11 mouse cellular contexts compared by ENCODE assay signal in the genomic region with DNA sequence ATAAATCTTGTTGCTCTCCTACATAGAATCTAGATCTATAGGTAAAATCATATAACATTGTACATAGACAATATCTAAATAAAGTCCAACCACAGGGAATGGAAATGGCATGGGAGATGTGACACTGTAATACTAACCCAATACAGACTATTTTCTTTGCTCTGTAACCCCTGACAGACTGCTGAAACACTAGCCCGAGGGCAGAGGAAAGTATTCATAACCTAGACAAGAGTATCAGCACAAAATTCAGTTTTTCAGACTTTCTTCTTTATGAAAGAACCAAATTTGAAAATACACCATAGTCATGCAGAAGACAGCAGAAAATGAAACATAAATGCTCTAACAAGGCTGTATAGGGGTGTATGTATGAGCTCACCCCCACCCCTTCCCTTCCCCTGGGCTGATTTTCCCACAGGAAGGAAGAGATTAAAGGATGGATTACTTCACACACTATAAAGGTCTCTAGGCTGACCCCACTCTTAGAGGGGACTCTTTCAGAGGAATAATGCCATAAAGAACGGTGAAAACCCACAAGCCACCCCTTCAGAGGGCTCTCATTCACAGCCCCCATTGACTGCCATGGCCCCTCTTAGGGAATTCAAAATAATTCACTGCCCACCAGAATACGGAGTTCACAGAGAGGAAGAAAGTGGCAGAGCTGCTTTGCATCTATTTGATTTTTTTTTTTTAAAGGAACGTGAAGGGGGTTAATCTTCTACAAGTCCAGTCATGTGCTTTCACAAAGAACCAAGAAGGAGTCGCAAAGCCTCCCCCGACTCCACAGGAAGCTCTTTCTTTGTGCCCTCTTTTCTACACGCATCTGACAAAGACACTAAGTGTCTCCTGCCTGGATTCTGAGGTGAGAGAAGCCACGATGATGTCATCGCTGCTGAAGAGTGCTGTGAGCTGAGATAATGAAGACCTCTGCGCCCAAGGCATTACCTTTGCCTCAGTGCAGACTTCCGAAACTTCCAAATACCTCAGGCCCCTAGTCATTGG.
DNase-seq lines count a peak whose midpoint lies in the region; ATAC-seq lines count a peak whose summit lies in the region.
"Had no signal": no experiment of that assay in that cellular context is flagged by ENCODE, and none has a peak within 500 bp of the region (broad histone marks: within the 10 kb centered on the region; RNA-seq: fewer than 3 reads in every experiment).

No protein-coding gene starts in this region.

- H3K36me3 ChIP-seq in heart, embryonic 13.5 days: no peaks in the 10 kb centered on the region
- no peaks in the 10 kb centered on the region for H3K36me3 ChIP-seq in hindbrain, embryonic 15.5 days
- no peaks in the 10 kb centered on the region for H3K36me3 ChIP-seq in neural tube, embryonic 12.5 days

- no peaks in the 10 kb centered on the region for H3K27me3 ChIP-seq in heart, embryonic 13.5 days (replicated peaks)
- no peaks in the 10 kb centered on the region for H3K27me3 ChIP-seq in hindbrain, embryonic 15.5 days
- no peaks in the 10 kb centered on the region for H3K27me3 ChIP-seq in neural tube, embryonic 12.5 days (replicated peaks)

- no peak; the same call in 1 of the 2 replicates for ATAC-seq in heart, embryonic 13.5 days (ENCODE audit: extremely low read depth, insufficient number of reproducible peaks, low FRiP score, low TSS enrichment)
- peak; percentile 87 for ATAC-seq in hindbrain, embryonic 15.5 days (ENCODE audit: low FRiP score, low read depth)
- peak; percentile 82 for ATAC-seq in neural tube, embryonic 12.5 days (ENCODE audit: low FRiP score, low read depth)

- no peak overlapping the region for H3K4me3 ChIP-seq in heart, embryonic 13.5 days
- H3K4me3 ChIP-seq in hindbrain, embryonic 15.5 days: no peak overlapping the region
- H3K4me3 ChIP-seq in neural tube, embryonic 12.5 days: no peak overlapping the region
- H3K4me3 ChIP-seq: myocyte had no signal

- H3K4me1 ChIP-seq in heart, embryonic 13.5 days: peaks cover 8% of the 10 kb centered on the region
- H3K4me1 ChIP-seq in hindbrain, embryonic 15.5 days (replicated peaks): no peaks in the 10 kb centered on the region
- H3K4me1 ChIP-seq in neural tube, embryonic 12.5 days: peaks cover 7% of the 10 kb centered on the region

- no peaks in the 10 kb centered on the region for H3K9me3 ChIP-seq in heart, embryonic 13.5 days
- H3K9me3 ChIP-seq in hindbrain, embryonic 15.5 days: no peaks in the 10 kb centered on the region
- no peaks in the 10 kb centered on the region for H3K9me3 ChIP-seq in neural tube, embryonic 12.5 days

- peak overlapping the region; percentile 45; the same call in 1 of the 2 replicates for H3K9ac ChIP-seq in heart, embryonic 13.5 days
- H3K9ac ChIP-seq in hindbrain, embryonic 15.5 days: no peak overlapping the region
- no peak overlapping the region for H3K9ac ChIP-seq in neural tube, embryonic 12.5 days

- no peak for DNase-seq in heart, adult 9 months (ENCODE audit: low spot score in 2 of 2)
- DNase-seq in embryo, embryonic 9.5 days (ENCODE audit: extremely low spot score): peak; percentile 41
- DNase-seq in layer of hippocampus, postnatal 10 days (ENCODE audit: low spot score in 2 of 2): no peak
- DNase-seq in cerebellum, adult 9-11 months: no peak
- DNase-seq in frontal cortex, adult 2 months (ENCODE audit: extremely low spot score in 1 of 2, low spot score in 1 of 2): no peak
- DNase-seq: heart, postnatal 10 days had no signal

- peak overlapping the region; percentile 55 for H3K4me2 ChIP-seq in heart, embryonic 13.5 days
- H3K4me2 ChIP-seq in hindbrain, embryonic 15.5 days: peak overlapping the region; percentile 20; the same call in 1 of the 2 replicates
- peak overlapping the region; percentile 28 for H3K4me2 ChIP-seq in neural tube, embryonic 12.5 days (replicated peaks)
- H3K4me2 ChIP-seq: liver, embryonic 11.5 days had no signal

- H3K27ac ChIP-seq in heart, embryonic 13.5 days (replicated peaks): no peak overlapping the region
- no peak overlapping the region for H3K27ac ChIP-seq in hindbrain, embryonic 15.5 days (replicated peaks)
- no peak overlapping the region for H3K27ac ChIP-seq in neural tube, embryonic 12.5 days

- 13% methylated on average over 11 of the region's 11 CpGs for WGBS in heart, embryonic 13.5 days
- WGBS in hindbrain, embryonic 15.5 days: 12% methylated on average over 11 of the region's 11 CpGs
- whole genome bisulfite sequencing in neural tube, embryonic 12.5 days: 11% methylated on average over 11 of the region's 11 CpGs
